Mouse (Mus musculus) T-helper 1 cell (primary cell): ENCODE measurements at regions not wholly inside any gene's neighbourhood (a gene's known extent, or its start where the extent isn't known, plus 50 kb on each side); places are given as distances from the start of the nearest gene placed in this dataset.

Experiments used
- in situ Hi-C: fragments of 300-600 bp; cut with MboI, MseI; formaldehyde crosslinking; loops from one replicate; pipeline ENCODE4 v1.15.1; 2025; ENCODE audit warnings: high pct_unique_total_duplicates

DNA sequence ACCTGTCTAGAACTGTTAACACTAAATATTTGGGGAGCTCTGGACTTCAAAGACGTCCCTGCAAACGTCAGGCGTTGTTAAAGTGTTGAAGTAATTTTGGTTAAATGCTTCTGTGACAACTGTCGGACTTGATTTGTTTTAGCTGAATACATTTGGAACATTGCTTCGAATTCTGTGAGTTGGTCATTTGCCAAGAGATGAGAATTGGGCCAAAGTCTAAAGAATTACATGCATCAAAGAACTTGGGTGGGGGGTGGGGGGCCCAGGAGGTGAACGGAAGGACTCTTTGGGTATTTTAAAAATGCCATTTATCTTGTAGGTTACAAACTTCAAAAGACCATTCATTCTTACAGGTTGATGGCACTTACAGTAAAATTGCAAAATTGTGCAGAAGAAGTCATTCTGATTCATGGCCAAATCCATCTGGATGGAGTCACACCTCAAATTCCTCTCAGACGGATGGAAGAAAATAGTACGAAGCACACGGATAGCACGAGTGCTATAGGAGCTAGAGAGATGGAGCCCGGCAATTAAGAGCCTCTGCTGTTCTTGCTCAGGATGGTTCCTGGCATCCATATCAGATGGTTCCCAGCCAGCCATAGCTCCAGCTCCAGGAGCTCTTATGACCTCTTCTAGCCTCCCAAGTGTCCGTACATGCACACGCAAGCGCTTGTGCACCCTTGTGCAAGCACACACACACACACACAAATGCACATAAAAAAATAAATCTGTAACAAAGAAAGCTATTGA is 144.5 kb upstream of the Irx5 start:
- in situ Hi-C loops, result loop anchor here (10.0 kb wide), 1 partner anchor 1898 kb away; no protein-coding TSS in a partner anchor

GRCm38 (mm10) chr8:92209081-92209480 is 148.3 kb upstream of the Irx5 start:
- in situ Hi-C loops, result no loop called here

DNA sequence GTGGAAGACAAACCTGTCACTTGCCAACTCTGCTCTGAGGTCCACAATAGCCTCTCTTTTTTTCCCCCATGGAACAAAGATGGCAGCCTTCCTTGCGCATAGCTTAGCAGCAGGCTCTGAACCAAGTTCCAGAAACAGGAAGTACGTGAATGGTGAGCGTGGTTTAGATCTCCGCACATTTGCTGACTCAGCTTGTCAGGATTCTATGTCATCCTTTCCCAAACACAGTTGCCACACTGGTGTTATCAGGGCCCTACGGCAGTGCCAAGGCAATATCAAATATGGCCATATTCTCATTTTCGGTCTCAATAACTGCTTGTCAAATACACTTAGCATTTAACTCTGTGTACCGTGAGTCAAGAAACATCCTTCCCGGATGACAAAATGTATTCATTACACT is 161.8 kb upstream of the Irx5 start:
- in situ Hi-C loops, result no loop called here

DNA sequence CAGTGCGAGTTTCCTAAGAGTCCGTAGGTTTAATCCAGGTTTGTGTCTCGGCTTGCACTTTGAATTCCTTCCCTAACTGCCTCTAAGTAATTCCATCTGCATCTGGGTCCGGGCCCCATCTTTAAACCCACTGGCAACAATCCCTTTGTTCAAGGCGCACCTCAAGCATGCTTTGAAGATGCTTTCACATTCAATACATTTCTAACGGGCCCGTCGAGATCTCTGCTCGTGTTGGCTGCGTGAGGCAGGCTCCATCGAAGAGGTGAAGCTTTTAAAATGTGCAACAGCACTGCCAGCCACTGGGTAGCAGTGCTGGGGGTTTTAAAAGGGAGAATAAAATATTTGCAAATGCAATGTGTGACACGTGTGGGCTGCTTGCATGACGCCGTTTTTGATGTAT is 163.4 kb upstream of the Irx5 start:
- in situ Hi-C loops, result no loop called here

DNA sequence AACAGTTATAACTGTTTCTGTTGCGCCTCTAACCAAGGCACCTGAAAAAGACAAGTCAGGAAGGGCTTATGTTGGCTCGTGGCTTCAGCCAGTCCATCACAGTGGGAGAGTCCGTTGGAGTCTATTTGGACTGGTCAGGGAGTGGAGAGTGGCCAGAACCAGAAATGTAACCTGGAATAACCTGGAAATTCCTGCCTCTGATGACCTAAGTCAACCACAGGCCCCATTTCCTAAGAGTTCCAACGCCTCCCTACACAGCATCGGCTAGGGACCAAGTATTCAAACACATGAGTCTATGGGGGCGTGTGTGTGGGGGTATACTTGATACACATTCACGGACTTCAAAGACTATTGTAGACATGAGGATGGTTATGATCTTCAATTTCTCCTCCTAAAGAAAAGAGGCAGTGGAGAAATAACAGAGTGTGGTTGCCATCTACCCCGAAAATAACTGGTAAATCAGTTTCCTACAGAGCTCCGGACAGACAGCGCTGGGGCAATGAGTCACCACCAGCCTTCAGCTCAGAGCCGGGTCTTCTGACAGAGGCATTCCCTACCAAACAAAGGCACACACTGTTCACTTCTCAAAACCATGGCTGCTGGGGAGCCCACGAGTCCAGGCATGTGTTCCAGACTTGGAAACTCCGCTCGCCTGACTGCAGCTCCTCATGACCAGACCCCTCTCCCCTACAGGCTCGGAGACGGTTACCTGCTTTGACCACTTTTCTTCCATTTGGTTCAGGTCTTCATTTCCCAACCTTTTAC is 167.0 kb upstream of the Irx5 start:
- in situ Hi-C loops, result no loop called here

GRCm38 (mm10) chr8:92183331-92183730 is 174.1 kb upstream of the Irx5 start:
- in situ Hi-C loops, result no loop called here

DNA sequence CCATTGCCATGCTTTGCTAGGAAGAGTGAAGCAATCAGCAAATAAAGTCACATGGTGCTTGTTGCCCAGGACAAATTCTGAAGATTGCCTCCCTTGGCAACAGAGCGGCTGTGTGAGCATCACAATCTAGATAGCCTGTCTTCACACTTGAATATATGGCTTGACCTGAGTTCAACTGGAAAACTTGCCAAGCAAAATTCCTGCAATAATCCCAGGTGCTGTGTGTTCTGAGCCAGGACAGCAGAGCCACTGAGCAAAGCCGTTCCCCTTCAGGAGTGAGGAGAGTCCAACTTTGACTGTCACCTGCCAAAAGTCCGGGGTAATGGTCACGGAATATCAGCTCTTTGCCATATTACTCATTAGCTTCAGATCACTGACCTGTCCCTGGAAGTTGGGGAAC is 176.8 kb upstream of the Irx5 start:
- in situ Hi-C loops, result no loop called here

DNA sequence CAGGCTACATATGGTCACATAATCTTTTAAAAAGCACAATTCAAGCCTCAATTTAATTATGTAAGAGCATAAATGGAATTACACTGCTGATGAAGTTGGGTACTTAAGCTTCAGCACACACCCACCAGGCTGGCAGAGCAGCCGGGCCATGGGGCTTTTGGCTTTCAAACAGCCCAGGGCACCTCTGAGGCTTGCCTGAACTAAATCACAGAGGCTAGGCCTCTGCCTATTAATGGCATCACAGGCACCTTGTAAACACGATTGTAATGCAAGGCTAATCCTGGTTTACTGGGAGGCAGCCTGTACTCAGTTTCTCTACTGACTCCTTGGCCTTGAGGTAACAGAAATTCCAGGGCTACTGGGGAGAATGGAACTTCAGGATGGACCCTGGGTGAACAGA is 178.1 kb upstream of the Irx5 start:
- in situ Hi-C loops, result no loop called here

- in situ Hi-C loops, result no loop called here
Measured at GRCm38 (mm10) chr8:92176101-92176500, 181.3 kb upstream of the Irx5 start.

DNA sequence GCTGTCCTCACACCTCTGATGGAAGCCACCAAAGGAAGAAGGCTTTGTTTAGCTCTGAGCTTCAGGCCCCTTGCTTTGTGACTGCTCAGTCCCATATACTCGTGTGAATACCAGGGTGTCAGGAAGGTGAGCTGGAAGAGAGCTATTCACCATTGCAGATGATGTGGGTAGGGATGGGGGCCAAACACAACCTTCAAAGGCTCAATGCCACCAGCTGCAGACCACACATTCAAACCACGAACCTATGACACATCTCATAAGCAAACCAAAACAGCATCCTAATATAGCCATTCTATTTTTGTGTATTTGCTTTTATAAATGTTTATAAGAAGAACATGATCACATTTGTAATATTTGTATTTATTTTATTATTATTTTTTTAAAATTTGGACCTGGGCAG is 183.3 kb upstream of the Irx5 start:
- in situ Hi-C loops, result no loop called here

- in situ Hi-C loops, result no loop called here
Measured at GRCm38 (mm10) chr8:92171578-92171977, 185.8 kb upstream of the Irx5 start.

DNA sequence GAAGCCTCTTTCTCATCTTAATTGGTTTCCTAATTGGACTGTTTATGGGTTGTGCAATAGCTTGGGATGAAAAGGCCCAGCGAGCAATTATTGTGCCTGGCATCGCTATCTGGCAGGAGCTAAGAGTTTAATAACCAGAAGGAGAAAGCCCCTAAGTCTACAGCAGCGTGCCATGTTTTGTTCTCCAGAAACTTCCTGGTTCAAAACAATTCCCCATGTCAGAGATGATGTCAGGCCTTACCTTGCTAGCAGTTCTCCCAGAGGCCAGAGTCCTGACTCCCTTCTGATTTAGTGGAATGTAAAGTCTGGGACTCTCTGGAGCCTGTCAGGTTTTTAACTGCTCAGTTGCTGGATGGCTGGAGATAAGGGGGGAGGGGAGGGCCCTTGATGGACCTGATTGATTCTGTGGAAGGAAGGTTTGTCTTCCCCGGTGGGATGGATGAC is 190.1 kb upstream of the Irx5 start:
- in situ Hi-C loops, result no loop called here

DNA sequence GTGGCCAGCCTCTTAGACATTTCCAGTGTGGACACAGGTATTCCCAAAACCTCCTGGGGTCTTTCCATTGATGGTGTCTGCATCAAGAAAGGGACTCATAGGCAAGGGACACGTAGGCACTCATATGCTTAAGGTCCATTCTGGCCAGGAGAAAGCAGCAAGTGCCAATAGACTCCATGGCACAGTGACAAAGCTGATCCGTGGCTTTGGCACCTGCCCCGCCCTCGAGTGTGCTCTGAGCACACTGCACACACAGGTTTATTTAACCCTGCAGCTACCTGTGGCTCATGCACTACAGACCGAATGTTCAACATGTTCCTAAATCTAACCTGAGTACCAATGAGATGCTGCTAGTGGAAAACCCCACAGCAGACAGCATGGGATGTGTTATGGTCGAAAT is 192.1 kb upstream of the Irx5 start:
- in situ Hi-C loops, result no loop called here

DNA sequence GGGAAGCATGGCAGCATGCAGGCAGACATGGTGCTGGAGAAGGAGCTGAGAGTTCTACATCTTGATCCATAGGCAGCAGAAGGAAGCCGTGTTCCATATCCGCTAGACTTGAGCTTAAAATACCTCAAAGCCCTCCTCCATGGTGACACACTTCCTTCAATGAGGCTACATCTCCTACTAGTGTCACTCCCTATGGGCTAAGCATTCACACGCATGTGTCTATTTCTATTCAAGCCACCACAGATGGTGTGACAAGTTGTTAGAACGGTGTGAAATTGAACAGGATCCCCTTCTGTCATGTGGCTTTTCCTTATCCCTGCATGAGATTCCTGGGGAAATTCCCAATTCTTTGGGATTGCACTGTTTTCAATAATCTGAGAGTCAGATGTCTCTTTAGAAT is 192.9 kb upstream of the Irx5 start:
- in situ Hi-C loops, result no loop called here

GRCm38 (mm10) chr8:92161002-92161401 is 196.4 kb upstream of the Irx5 start:
- in situ Hi-C loops, result no loop called here

- in situ Hi-C loops, result no loop called here
Measured at GRCm38 (mm10) chr8:92158219-92158618, 199.2 kb upstream of the Irx5 start.

GRCm38 (mm10) chr8:92152478-92152877 is 204.9 kb upstream of the Irx5 start:
- in situ Hi-C loops, result no loop called here

GRCm38 (mm10) chr8:92147672-92148071 is 209.8 kb upstream of the Irx5 start:
- in situ Hi-C loops, result no loop called here

GRCm38 (mm10) chr8:92137091-92137882 is 220.1 kb upstream of the Irx5 start:
- in situ Hi-C loops, result no loop called here

- in situ Hi-C loops, result no loop called here
Measured at GRCm38 (mm10) chr8:92136413-92136812, 221.0 kb upstream of the Irx5 start.

DNA sequence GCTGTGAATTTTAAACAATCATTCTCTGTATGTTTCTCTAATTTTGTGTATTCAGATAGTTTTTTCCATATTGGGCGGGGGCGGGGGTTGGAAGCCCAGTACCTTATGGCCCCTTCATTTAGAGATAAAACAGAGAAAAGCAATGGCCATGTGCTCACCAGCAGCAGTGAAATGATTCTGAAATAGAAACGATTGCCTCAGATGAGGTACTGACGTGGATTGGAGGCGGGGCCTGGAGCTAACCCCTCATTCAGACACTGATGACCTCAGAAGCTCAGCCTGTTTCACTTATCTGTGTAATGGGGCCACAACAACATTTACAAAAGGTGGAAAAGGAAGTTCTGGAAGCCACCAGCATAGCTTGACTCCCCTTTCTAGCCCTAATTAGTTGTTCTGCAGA is 223.0 kb upstream of the Irx5 start:
- in situ Hi-C loops, result no loop called here
